Mouse (Mus musculus): ENCODE data around the gene Bmp6.

DNA sequence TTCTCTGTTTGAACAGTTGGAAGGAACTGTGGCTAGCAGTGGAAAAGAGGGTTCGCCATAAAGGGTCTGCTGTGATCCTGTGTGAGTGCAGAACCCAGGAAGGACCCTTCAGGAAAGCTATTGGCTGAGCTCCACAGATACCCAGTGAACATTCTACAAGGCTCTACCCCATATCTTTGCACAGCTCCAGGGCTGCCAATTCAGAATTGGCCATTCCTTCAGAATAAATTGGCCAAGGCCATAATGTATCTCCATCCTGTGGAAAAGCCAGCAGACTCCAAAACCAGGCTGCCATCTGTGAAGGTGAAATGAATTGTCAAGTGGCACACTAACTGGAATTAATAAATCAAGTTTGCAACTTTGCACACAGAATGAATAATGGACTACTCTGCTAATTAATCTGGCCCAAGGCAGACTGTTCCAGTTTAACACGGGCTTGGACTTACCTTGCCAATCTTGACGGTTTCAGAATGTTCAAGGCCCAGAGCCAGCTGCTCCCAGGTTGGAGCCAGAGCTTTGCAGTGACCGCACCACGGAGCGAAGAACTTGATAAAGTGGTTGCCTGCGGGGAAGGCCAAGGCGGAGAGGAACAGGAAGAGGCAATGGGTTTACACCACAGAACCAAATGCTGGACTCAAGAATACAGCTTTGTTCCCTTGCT, 164.9 kb downstream of the Bmp6 start:
- no peak for TF ChIP-seq POLR2A (IDR thresholded peaks at IDR 0.05; ENCODE audit: insufficient read depth, low read depth, low read length)
- no peak for TF ChIP-seq CTCF (IDR thresholded peaks at IDR 0.05; ENCODE audit: insufficient read depth, low read depth, low read length)

Measured in olfactory bulb, adult 2 months (tissue).